Mouse (Mus musculus) adipocyte (in vitro differentiated cells): ENCODE measurements around the gene Prrt4.
A peak's percentile ranks its signal among the peaks of the same experiment; 100 is the strongest.
"Not testable (repeated sequence)": the region's sequence is repeated elsewhere in the genome, so short reads cannot be mapped to it uniquely, and the experiment has no call there.

ENCODE experiments used
- DNase-seq: peaks from one replicate; pipeline ENCODE4 v3.0.0-alpha.2; 2016; ENCODE audit warnings: low spot score

The Prrt4 gene

GRCm38 (mm10) chr6:29178888-29179658 lies at the start of gene Prrt4:
TSS of gene Prrt4 (minus strand) at chr6:29179584.
- DNase-seq, result no peak

GRCm38 (mm10) chr6:29217717-29218116 lies 38.3 kb upstream of the Prrt4 start:
- DNase-seq, result not testable (repeated sequence)

- DNase-seq, result no peak
These were observed 36.6 kb upstream of the Prrt4 start, which contains the start of gene Impdh1 for GRCm38 (mm10) chr6:29215881-29216501. TSS of gene Impdh1 (minus strand) at chr6:29216364.

GRCm38 (mm10) chr6:29215181-29215580 lies 35.8 kb upstream of the Prrt4 start:
- DNase-seq, result no peak

GRCm38 (mm10) chr6:29214776-29215175 lies 35.4 kb upstream of the Prrt4 start:
- DNase-seq, result no peak

GRCm38 (mm10) chr6:29214245-29214644 lies 34.9 kb upstream of the Prrt4 start:
- peak; percentile 76 for DNase-seq

GRCm38 (mm10) chr6:29213436-29213835 lies 34.1 kb upstream of the Prrt4 start:
- peak; percentile 32 for DNase-seq

GRCm38 (mm10) chr6:29211806-29212492 lies 32.6 kb upstream of the Prrt4 start:
- peak; percentile 85 for DNase-seq

GRCm38 (mm10) chr6:29211146-29211545 lies 31.8 kb upstream of the Prrt4 start:
- DNase-seq, result peak; percentile 24

GRCm38 (mm10) chr6:29210231-29210936 lies 31.0 kb upstream of the Prrt4 start:
- peak; percentile 18 for DNase-seq

GRCm38 (mm10) chr6:29208178-29208577 lies 28.8 kb upstream of the Prrt4 start:
- DNase-seq, result no peak

- DNase-seq, result no peak
These were observed 27.6 kb upstream of the Prrt4 start for GRCm38 (mm10) chr6:29207017-29207416.

GRCm38 (mm10) chr6:29206006-29206405 lies 26.6 kb upstream of the Prrt4 start:
- no peak for DNase-seq

- DNase-seq, result peak; percentile 62
These were observed 25.7 kb upstream of the Prrt4 start for GRCm38 (mm10) chr6:29204932-29205614.

GRCm38 (mm10) chr6:29203861-29204585 lies 24.6 kb upstream of the Prrt4 start:
- DNase-seq, result no peak

- DNase-seq, result no peak
These were observed 23.7 kb upstream of the Prrt4 start for GRCm38 (mm10) chr6:29203096-29203495.

GRCm38 (mm10) chr6:29201988-29202387 lies 22.6 kb upstream of the Prrt4 start:
- no peak for DNase-seq

GRCm38 (mm10) chr6:29201341-29201740 lies 22.0 kb upstream of the Prrt4 start:
- no peak for DNase-seq

- DNase-seq, result no peak
These were observed 21.1 kb upstream of the Prrt4 start for GRCm38 (mm10) chr6:29200496-29200895.

- no peak for DNase-seq
These were observed 20.0 kb upstream of the Prrt4 start for GRCm38 (mm10) chr6:29199223-29199855.
